Mouse (Mus musculus) gastrocnemius, postnatal 36 days (tissue): ENCODE measurements at regions not wholly inside any gene's neighbourhood (a gene's known extent, or its start where the extent isn't known, plus 50 kb on each side); places are given as distances from the start of the nearest gene placed in this dataset.
"Not testable (repeated sequence)": the region's sequence is repeated elsewhere in the genome, so short reads cannot be mapped to it uniquely, and the experiment has no call there.

Experiments used
- DNase-seq, 2 experiments: peaks; one replicate each; pipeline ENCODE4 v3.0.0; 2022
- intact Hi-C: fragments of 180-260 bp; cut with DNase I; formaldehyde crosslinking; loops from one replicate; pipeline ENCODE4 v1.15.1; 2025

DNA sequence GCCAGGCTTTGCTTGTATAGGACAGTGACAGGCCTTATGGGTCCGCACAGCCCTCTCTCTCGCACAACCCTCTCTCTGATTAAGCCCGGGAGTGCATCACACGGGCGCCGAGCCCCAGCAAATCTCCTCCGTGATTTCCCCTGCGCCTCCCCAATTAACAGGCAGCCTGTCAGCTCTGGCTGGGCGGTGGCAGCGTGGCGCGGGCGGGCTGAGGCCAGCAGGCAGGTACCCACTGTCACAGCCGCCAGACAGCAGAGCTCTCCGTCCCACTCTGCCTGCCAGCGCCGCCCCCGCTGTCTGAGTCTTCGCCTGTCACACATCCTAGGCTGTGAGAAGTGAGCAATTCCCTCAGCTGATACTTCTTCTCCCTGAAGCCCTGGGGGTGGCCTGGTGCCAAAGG lies 196.6 kb upstream of the Zfp703 start:
- intact Hi-C loops: no loop called here
- DNase-seq: no peak

DNA sequence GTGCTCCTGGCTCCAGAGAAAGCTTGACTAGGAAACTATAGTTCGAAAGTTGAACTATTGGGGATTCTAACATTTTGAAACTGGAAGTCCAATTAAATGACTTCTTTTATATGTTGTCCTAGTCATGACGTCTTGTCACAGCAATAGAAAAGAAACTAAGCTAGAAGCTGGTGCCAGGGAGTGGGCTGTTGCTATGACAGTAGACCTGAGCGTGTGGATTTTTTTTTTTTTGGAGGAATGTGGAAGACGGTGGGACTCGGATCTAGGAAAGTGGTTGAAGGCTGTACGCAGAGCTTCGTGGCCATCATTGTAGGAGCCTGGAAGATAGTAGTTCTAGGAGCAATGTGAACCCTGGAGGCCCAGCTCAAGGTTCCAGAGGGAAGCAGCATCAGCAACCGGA lies 194.2 kb upstream of the Zfp703 start:
- intact Hi-C loops, DNase-seq: not testable (repeated sequence)

DNA sequence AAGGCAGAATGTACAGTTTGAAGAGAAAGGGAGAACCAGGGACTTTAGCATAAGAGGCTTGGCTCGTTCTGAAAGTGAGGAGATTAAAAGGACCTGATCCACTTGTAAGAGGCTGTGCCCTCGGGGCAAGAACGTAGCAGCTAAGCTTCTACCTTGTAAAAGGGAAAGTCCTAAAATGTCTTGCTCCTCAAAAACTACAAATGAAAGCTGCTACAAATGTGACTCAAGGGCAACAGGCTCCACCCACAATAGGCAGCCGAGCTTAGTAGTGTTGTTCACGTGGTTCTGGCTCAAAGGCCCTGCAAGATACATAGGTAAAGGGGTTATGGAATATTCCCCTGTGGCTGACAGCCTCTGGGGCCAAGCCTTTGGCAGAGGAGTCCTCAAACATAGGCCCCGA lies 192.7 kb upstream of the Zfp703 start:
- no peak for DNase-seq
- intact Hi-C loops: no loop called here

DNA sequence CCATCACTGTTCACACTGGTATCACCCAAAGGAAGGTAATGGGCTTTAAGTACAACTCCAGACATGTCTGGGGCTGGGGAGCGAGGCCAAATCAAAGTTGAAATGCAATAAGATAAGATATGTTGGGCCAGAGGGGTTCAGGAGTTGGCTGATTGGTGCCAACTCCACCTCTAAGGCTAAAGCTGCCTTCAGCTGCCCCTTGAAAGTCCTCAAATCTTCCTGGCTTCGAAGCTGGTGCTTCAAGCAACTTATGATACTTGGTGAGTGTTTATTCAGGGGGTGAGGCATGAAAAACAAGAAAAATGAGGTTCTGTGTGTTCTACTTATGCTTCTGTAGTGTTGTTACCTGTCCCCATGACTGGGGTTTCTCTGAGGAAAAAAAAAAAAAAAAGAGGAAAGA lies 185.3 kb upstream of the Zfp703 start:
- intact Hi-C loops: no loop called here

DNA sequence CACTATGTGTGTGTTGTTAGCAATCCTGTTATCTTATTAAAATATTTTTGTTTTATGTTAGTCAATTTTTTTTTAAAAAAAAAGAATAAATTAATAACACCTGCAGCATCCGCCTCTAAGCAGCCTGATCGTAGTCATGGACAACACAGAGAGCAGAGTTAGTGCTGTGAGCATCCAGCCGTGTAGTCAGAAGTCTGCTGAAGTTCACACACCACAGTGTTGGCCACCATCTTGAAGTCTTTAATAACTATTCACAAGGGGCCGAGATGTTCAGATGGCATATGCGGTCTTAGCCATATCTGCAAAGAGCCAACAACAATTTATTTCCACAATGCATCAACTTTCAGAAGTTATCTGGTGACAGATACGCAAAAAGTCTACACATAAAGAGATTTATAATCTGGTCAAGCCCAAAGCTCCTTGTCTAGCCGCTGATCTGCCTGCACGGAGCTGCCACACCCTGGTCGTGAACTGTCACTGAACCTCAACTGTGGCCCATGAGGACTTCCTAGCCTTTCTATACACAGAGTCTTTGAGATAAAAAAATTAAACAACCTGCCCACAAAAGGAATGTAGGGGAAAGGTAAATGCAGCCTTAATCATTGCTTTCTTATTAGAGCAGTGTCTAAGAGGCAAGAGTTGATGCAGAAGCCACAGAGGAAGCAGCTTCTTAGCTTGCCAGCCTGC lies 183.4 kb upstream of the Zfp703 start:
- intact Hi-C loops: no loop called here
- no peak for DNase-seq

More for the DNA sequence above, 185.3 kb upstream of the Zfp703 start:
- DNase-seq: no peak

DNA sequence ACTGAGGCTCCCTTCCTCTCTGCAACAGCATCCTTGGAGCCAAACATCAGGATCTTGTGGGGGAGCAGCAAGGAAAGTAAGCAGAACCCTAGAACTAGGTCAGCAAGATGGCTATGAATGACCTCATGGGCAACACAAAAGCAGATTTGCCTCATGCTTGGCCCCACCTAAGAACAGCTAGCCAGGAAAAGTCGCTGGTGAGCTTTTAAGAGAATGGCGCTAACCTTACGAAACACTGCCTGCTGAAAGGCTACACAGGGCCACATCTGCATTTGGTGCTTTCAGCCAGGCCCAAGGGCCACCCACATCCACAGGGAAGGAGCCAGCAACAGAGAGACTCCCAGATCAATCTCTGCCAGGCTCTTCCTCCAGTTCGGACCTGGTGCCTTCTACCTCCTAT lies 182.7 kb upstream of the Zfp703 start:
- intact Hi-C loops: no loop called here

DNA sequence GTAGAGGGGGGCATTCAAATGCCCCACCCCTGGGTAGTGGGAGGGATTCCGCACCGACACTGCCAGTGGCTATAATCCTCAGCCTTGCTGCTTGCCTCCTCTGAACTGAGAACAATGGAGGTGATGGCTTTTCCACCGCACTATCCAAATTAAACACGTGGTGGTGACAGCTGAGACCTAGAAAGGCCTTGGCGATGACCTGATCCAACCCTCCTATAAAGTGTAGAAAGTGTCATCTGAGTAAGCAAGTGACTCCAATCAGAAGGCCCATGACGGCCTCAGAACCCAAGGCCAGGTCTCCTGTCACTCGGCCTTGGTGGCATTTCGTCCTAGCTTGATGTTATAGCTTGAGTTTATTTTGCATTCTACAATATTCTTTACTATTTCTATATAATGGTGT lies 181.5 kb upstream of the Zfp703 start:
- intact Hi-C loops: no loop called here
- DNase-seq: no peak

More for the DNA sequence above, 182.7 kb upstream of the Zfp703 start:
- DNase-seq: no peak

DNA sequence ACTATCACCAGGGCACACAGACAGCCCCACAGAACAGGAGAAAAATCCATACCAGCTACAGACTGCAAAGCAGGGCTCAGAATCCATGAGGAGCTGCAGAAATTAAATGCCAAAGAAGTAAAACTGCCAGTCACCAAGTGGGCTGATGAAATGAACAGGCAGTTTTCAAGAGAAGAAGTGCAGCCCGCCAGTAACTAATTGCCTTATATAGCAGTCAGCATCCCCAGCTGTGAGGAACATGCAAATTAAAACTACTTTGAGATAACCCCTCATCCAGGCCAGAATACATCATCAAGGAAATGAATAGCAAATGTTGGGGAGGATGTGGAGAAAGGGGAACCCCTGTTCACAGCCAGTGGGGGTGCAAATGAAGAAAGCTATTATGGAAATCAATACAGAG lies 177.3 kb upstream of the Zfp703 start:
- DNase-seq: no peak
- intact Hi-C loops: no loop called here

DNA sequence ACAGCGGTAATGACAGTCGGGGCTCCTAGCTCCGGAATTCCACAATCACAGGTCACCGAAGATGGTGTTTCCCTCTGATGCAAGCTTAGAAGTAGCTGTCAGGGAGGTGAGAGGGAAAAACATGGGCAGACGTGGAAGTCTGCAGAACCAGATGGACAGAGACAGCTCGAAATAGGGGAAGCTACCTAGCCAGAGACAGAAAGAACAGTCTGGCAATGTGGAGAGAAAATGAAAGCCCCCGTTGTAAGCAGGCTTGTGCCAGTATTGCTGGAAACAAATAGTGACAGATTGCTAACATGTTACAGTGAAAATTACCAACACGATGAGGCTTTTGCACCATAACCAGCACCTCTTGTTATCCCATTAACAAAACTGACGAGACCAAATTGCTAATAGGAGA lies 173.0 kb upstream of the Zfp703 start:
- intact Hi-C loops: no loop called here
- no peak for DNase-seq

DNA sequence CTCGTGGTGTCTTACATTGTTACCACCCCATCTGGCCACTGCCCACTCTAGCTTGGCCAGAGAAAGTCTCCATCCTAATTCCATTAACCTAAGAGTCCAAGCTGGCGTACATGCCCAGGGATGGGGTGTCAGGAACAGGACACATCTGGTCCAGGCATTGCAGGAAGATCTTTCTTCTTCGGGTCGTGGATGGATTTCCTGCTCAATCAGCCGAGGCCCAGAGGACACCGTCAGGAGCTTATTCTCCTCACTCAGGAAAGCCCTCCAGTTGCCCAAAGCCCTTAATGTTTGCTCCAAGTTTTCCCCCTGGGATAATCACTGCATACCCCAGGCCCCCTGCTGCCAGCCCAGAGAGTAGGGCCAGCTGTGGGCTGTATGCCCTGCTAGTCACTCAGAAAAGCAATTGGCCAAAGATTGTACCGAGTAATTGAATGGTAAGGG lies 172.2 kb upstream of the Zfp703 start:
- DNase-seq: no peak
- intact Hi-C loops: loop anchor here (5.0 kb wide), 1 partner anchor 172 kb away; the partner anchor contains the start of gene Zfp703

DNA sequence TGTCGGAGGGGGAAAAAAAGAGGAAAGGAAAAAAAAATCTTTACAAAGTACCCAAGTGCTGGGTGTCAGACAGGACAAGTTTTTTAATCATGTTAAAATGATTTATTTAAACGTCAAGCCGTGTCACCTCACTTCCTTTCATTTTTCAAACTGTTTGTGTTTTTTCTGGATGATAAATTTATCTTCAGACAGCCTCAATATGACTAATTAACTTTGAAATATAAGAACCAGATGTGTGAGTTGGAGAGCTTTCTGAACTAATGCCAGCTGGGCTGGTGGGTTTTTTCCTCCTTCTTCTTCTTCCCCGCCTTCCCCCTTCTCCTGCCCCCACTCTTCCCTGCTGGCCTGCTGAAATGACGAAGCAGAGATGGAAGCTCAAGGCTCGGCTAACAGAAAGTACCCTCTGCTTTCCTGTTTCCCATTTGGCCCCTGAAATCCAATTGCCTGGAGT lies 171.7 kb upstream of the Zfp703 start:
- intact Hi-C loops: loop anchor here (5.0 kb wide), 1 partner anchor 172 kb away; the partner anchor contains the start of gene Zfp703
- DNase-seq: no peak

DNA sequence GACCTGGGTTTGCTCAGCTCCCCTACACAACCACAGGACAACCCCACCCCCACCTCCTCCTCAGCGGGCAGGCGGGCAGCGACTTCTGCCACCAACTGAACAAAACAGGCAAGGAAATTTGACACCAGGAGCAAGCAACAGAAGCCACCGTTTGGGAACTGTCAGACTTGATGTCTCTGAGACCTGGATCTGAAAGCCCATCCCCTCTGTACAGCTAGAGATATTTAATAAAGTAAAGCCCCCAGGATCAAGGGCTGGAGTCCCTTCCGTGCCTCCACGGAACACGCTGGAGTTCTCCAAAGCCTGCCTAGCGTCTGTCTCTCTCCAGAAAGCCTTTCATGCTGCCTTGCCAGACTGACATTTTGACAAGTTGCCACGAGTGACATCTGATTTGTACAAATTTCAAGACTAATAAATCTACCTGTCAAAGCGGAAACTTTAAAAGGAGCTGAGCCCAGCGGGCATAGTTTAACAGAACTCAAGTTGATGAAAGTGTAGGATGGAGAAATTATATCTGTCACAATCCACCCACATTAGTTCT lies 168.9 kb upstream of the Zfp703 start:
- DNase-seq: peak; percentile 34 to 40
- intact Hi-C loops: loop anchor here (5.0 kb wide), 1 partner anchor 169 kb away; the partner anchor contains the start of gene Zfp703

DNA sequence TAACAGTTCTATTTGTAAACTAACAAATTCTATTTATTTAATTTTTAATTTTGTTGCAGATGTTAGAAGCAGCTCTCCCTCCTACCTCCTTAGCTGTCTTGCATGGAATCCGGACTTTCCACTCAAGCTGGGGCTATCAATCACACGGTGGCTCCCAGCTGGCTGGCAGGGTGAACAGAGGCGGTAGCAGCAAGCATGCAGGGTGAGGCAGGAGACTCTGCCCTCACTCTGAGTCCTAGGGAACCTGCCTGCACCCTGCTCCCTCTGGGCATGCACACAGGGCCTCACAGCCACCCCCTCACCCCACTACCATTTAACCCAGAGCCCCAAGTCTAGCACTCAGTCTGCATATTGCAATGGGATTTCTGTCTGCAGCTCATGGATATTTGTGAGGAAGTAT lies 168.4 kb upstream of the Zfp703 start:
- DNase-seq: peak in 1 of 2 experiments; percentile 37
- intact Hi-C loops: loop anchor here (5.0 kb wide), 1 partner anchor 169 kb away; the partner anchor contains the start of gene Zfp703

DNA sequence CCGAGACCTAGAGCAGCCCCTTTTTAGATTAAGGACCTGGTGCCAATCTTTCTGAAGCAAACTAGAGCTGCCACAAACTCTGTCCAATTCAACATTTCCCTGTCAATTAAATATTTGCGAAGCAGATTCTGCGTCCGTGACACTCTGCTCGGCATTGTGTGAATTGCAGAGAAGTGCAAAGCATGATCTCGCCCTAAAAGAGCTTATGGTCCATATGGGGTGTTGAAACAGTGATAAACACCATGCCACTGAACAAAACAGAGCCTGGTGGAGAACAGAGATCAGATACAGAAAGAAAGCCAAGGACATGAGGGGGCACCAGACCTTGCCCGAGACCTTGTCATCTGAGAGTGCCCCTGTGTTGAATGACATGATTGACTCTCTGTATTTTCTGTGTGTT lies 167.2 kb upstream of the Zfp703 start:
- intact Hi-C loops: loop anchor here (5.0 kb wide), 1 partner anchor 167 kb away; the partner anchor contains the start of gene Zfp703
- no peak for DNase-seq

DNA sequence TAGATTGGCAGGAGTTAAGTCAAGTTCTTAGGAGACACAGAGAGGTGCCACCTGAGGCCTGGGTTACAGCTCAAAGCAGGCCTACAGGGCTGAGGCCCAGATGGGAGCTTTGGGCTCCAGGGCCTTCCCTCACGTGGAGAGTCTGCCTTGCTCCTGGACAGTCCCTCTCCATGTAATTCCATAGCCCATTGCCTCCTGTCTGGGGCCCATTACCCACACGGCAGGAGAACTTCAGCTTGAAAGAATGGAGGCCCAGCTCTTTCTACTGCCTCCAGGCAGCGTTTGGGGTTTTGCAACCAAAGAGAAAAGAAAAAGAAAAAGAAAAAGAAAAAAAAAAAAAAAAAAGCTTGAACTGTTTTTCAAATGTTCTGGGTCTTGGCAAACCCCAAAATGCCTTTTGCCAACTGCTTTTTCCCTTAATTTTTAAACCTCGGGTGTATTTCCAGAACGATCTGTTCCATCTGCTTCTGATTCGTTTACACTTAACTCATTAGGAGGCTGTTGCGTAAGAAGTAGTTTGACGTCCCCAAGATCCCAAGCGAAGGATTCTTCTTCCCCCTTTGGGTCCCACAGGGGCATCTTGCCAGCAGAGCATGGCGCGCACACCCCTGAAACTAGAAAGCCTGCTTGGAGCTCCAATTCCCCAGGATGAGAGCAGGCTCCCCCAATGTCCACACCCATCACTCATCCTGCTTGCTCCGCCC lies 165.4 kb upstream of the Zfp703 start:
- DNase-seq: peak; percentile 60 to 67
- intact Hi-C loops: no loop called here

DNA sequence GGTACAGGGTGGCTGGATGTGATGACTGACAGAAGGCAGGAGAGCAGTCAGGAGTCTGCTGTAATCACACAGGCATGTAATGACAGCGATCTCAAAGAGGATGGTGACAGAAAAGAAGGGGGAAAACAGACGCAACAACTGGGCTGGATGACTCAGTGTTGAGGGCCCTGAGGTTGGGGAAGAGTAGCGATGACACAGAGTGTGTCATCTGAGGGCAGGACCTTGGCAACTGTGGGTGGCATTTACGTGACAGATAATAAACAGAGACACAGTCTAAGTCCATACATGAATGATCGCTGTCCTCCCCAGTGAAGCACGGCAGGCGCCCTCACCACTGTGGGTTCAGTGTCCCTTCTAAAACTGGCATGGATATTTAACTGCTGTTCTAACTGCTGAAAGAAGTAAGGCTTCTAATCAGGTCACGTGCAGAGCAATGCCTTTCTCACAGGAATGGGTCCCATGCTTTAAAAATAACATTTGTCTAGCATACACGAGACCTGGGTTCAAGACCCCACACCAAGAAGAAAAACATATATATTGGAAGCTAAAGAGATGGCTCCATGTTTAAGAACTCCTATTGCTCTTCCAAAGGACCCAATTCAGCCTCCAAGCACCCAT lies 163.8 kb upstream of the Zfp703 start:
- intact Hi-C loops: no loop called here
- no peak for DNase-seq

DNA sequence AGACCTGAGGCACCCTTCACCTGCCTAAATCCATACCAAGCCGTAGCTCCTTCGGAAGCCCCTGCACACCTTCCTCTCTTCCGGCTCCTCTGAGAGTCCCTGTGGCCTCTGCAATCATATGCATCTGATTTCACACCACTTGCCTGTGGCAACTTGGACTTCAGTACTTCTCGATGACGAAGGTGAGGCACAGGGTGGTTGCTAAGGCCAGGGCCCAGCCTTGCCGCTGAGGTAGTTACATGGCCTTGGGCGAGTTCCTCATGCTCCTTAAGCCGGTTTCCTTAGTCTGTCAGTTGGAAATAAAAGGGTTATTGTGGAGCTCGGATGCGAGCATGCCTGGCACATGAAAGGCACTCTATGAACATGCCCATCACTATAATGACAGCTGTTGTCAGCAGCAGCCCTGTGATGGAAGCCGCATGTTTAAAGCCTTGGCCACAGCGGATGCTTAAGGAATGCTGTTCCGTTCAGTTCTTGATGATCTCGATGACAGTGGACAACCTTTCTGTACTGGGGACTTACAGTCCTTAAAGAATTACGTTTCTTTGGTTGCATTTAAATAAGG lies 162.0 kb upstream of the Zfp703 start:
- intact Hi-C loops: no loop called here
- no peak for DNase-seq

DNA sequence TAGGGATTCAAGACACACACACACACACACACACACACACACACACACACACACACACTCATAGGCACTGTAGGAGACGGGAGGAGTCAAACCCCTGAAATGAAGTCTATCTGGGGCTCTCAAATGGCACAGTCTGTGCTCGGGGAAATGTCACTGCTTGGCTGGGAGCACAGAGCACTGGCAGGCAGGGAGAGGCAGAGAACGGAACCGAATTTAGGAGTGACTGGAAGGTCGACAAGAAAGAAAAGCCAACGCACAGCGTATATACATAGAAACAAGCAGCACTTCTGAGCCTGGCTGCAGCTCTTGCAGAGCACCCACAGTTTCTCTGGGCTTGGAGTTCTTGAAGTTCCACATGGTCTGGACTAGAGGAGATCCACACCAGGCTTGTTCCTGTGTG lies 160.1 kb upstream of the Zfp703 start:
- intact Hi-C loops: no loop called here
- DNase-seq: no peak

DNA sequence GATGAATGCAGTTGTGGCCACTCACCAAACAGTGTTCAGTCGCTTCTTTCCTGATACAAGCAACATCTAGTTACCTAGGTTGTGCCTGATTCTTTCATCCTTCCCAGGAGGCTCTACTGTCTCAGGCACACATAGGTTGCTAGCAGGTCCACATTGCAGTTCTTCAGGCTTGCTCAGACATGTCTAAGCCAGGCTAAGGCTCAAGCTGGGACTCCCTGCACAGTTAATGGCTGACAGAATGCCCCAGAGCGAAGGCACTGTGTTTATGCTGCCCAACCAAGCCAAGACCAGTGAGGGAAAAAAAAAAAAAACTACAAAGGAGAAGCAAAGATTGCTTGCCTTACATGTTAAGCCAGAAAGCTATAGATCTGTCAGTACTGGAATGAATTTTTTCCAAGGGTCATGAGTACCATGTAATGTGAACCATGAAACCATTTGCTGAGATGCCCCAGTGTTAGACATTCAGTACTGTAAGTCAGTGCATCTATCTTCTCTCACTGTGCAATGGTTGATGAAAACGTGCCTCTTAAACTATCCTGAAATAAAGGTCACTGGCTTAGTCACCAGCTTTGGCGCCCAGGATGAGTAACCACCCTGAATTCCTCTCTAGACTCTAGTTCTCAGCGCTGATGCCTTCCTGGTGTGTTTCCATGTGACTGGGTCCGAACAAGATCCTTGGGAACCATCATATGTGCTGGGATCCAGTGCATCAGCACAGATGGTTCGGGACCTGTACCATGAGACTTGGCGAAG lies 152.8 kb upstream of the Zfp703 start:
- intact Hi-C loops: no loop called here
- no peak for DNase-seq

DNA sequence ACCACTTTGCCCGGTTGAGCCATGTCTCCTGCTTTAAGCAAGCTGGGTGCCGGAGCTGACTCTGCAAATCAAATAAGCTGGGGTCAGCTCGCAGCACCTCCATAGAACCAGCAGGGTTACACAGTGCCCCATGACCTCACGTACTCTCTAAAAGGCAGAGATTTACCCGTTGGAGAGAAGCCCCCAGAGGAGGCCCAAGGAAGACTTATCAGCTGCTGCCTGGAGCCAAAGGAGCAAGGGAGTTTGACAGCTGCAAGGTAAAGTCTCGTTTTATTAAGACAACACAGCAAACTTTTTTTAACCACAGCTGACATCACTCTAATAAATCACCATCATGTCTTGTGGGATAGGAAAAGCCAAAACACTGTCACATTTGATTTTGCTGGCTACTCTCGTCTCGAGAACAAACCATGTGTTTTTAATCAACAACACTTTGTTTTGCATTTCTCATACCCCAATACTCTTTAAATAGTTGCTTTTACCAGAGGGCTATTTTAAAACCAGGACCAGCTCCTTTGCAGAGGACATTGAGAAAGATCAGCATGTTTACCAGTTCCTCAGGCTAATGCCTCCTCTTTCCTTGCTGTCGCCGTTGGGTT lies 148.7 kb upstream of the Zfp703 start:
- intact Hi-C loops: no loop called here
- DNase-seq: no peak
